Mouse (Mus musculus): ENCODE results near the gene Sh3bgrl3. TPM values are rescaled to one million over a fixed set of nuclear protein-coding genes. Genes with fewer than 3 reads are reported as not detected.

The Sh3bgrl3 gene
- total and polyA plus RNA-seq, 2 experiments from 2014 or later: 49.7 to 140 TPM

- Histone ChIP-seq H3K9me3 (replicated peaks; ENCODE audit: control insufficient read depth, low read length) (no peaks in the 10 kb centered on the region), H3K4me2 (ENCODE audit: low read depth, low read length) (no peak overlapping the region), H3K9ac (replicated peaks; ENCODE audit: low read depth, low read length) (no peak overlapping the region), H3K4me1 (ENCODE audit: control insufficient read depth, insufficient read depth) (peaks cover 9% of the 10 kb centered on the region), H3K27ac (ENCODE audit: low read depth) (no peak overlapping the region), H3K36me3 (replicated peaks; ENCODE audit: control insufficient read depth, insufficient read depth, low read length) (no peaks in the 10 kb centered on the region), H3K4me3 (ENCODE audit: low read depth, low read length) (no peak overlapping the region), H3K27me3 (ENCODE audit: control insufficient read depth, insufficient read depth, low read length) (no peaks in the 10 kb centered on the region)
- 16% methylated on average over 17 of the region's 17 CpGs for WGBS
- TF ChIP-seq EP300 (IDR thresholded peaks at IDR 0.05; ENCODE audit: low read depth): no peak
- TF ChIP-seq CTCF (IDR thresholded peaks at IDR 0.05; ENCODE audit: low read depth): peak; percentile 80
- DNase-seq (ENCODE audit: low spot score): peak; percentile 39
- no peak for ATAC-seq (ENCODE audit: insufficient read depth, low read depth)
Measured at GRCm38 (mm10) chr4:134123680-134124551, 4.7 kb downstream of the Sh3bgrl3 start.

GRCm38 (mm10) chr4:134123147-134123546 is 5.4 kb downstream of the Sh3bgrl3 start:
- H3K9me3 ChIP-seq (replicated peaks; ENCODE audit: control insufficient read depth, low read length): no peaks in the 10 kb centered on the region
- H3K4me2 ChIP-seq (ENCODE audit: low read depth, low read length): no peak overlapping the region
- 94% methylated on average over 6 of the region's 6 CpGs for WGBS
- no peak for DNase-seq (ENCODE audit: low spot score)
- H3K4me1 ChIP-seq (ENCODE audit: control insufficient read depth, insufficient read depth): peaks cover 9% of the 10 kb centered on the region; the same call in 1 of the 2 replicates
- no peaks in the 10 kb centered on the region for H3K27me3 ChIP-seq (ENCODE audit: control insufficient read depth, insufficient read depth, low read length)
- TF ChIP-seq EP300 (IDR thresholded peaks at IDR 0.05; ENCODE audit: low read depth): no peak
- TF ChIP-seq CTCF (IDR thresholded peaks at IDR 0.05; ENCODE audit: low read depth): no peak
- ATAC-seq (ENCODE audit: insufficient read depth, low read depth): no peak
- no peak overlapping the region for H3K27ac ChIP-seq (ENCODE audit: low read depth)
- no peaks in the 10 kb centered on the region for H3K36me3 ChIP-seq (replicated peaks; ENCODE audit: control insufficient read depth, insufficient read depth, low read length)
- H3K9ac ChIP-seq (replicated peaks; ENCODE audit: low read depth, low read length): no peak overlapping the region
- no peak overlapping the region for H3K4me3 ChIP-seq (ENCODE audit: low read depth, low read length)

GRCm38 (mm10) chr4:134122281-134122680 is 6.3 kb downstream of the Sh3bgrl3 start:
- TF ChIP-seq EP300 (IDR thresholded peaks at IDR 0.05; ENCODE audit: low read depth): no peak
- TF ChIP-seq CTCF (IDR thresholded peaks at IDR 0.05; ENCODE audit: low read depth): no peak
- H3K4me2 ChIP-seq (ENCODE audit: low read depth, low read length): no peak overlapping the region
- H3K27ac ChIP-seq (ENCODE audit: low read depth): peak overlapping the region; percentile 33; the same call in 1 of the 2 replicates
- H3K4me3 ChIP-seq (ENCODE audit: low read depth, low read length): no peak overlapping the region
- H3K9ac ChIP-seq (replicated peaks; ENCODE audit: low read depth, low read length): no peak overlapping the region
- ATAC-seq (ENCODE audit: insufficient read depth, low read depth) (no peak), DNase-seq (ENCODE audit: low spot score) (no peak)
- H3K27me3 ChIP-seq (ENCODE audit: control insufficient read depth, insufficient read depth, low read length): no peaks in the 10 kb centered on the region
- 34% methylated on average over 3 of the region's 3 CpGs for WGBS
- no peaks in the 10 kb centered on the region for H3K36me3 ChIP-seq (replicated peaks; ENCODE audit: control insufficient read depth, insufficient read depth, low read length)
- 0 out of 2 replicates have a peak, but pooled peaks cover 2% of the 10 kb centered on the region for H3K4me1 ChIP-seq (ENCODE audit: control insufficient read depth, insufficient read depth)
- no peaks in the 10 kb centered on the region for H3K9me3 ChIP-seq (replicated peaks; ENCODE audit: control insufficient read depth, low read length)

- Histone ChIP-seq H3K9me3 (replicated peaks; ENCODE audit: control insufficient read depth, low read length) (no peaks in the 10 kb centered on the region), H3K27ac (ENCODE audit: low read depth) (peak overlapping the region; percentile 44; the same call in 1 of the 2 replicates), H3K4me3 (ENCODE audit: low read depth, low read length) (no peak overlapping the region), H3K27me3 (ENCODE audit: control insufficient read depth, insufficient read depth, low read length) (no peaks in the 10 kb centered on the region), H3K36me3 (replicated peaks; ENCODE audit: control insufficient read depth, insufficient read depth, low read length) (no peaks in the 10 kb centered on the region), H3K4me1 (ENCODE audit: control insufficient read depth, insufficient read depth) (0 out of 2 replicates have a peak, but pooled peaks cover 2% of the 10 kb centered on the region), H3K9ac (replicated peaks; ENCODE audit: low read depth, low read length) (no peak overlapping the region), H3K4me2 (ENCODE audit: low read depth, low read length) (no peak overlapping the region)
- no peak for ATAC-seq (ENCODE audit: insufficient read depth, low read depth)
- TF ChIP-seq CTCF (IDR thresholded peaks at IDR 0.05; ENCODE audit: low read depth) (no peak), EP300 (IDR thresholded peaks at IDR 0.05; ENCODE audit: low read depth) (no peak)
- WGBS: 57% methylated on average over 4 of the region's 4 CpGs
- no peak for DNase-seq (ENCODE audit: low spot score)
Measured at GRCm38 (mm10) chr4:134121571-134121970, 7.0 kb downstream of the Sh3bgrl3 start.

- Histone ChIP-seq H3K4me3 (ENCODE audit: low read depth, low read length) (no peak overlapping the region), H3K4me2 (ENCODE audit: low read depth, low read length) (no peak overlapping the region), H3K9me3 (replicated peaks; ENCODE audit: control insufficient read depth, low read length) (no peaks in the 10 kb centered on the region), H3K27ac (ENCODE audit: low read depth) (no peak overlapping the region; the same call in 1 of the 2 replicates), H3K9ac (replicated peaks; ENCODE audit: low read depth, low read length) (no peak overlapping the region), H3K36me3 (replicated peaks; ENCODE audit: control insufficient read depth, insufficient read depth, low read length) (no peaks in the 10 kb centered on the region), H3K4me1 (ENCODE audit: control insufficient read depth, insufficient read depth) (0 out of 2 replicates have a peak, but pooled peaks cover 2% of the 10 kb centered on the region), H3K27me3 (ENCODE audit: control insufficient read depth, insufficient read depth, low read length) (no peaks in the 10 kb centered on the region)
- ATAC-seq (ENCODE audit: insufficient read depth, low read depth) (no peak), DNase-seq (ENCODE audit: low spot score) (no peak)
- 67% methylated on average over 4 of the region's 4 CpGs for WGBS
- TF ChIP-seq EP300 (IDR thresholded peaks at IDR 0.05; ENCODE audit: low read depth): no peak
- no peak for TF ChIP-seq CTCF (IDR thresholded peaks at IDR 0.05; ENCODE audit: low read depth)
Measured at GRCm38 (mm10) chr4:134120916-134121315, 7.7 kb downstream of the Sh3bgrl3 start.
